Mouse (Mus musculus): ENCODE results near the gene Kiss1.

DNA sequence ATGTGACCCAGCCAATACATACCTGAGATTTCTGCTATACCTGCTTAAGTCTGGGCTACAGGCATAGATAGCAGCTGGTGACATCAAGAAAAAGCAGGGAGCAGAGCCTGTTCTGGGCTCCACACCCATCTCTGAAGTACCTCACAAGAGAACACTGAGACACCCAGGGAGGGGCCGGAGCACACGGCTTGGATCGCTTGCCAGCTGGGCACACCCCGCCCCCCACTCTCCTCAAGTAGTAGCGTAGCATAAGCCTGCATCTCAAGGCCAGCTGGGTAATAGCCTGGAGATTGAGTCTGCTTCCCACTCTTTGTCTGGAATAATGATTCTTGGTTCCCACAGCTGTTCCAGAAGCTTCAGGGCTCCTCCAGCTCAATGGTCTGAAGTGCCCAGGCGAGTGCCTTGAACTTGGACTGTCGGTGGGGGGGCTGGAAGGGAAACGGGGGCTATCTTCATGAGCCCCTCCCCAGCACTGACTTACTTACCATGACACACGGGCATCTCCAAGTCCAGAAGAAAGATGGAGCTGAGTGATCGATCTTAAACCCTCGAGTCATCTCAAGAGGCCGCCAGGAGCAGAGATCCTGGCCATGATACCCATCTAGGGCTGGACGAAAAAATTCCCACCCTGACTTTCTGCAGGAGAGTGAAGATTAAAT, at the start of gene Kiss1:
- TF ChIP-seq CTCF (IDR thresholded peaks at IDR 0.05; ENCODE audit: borderline replicate concordance, insufficient read depth, low read depth, low read length): no peak
- TF ChIP-seq POLR2A (IDR thresholded peaks at IDR 0.05; ENCODE audit: borderline replicate concordance, insufficient read depth, low read length): no peak
